Mouse (Mus musculus): ENCODE measurements around the gene Gm45062. TPM values are rescaled to one million over a fixed set of nuclear protein-coding genes. Genes with fewer than 3 reads are reported as not detected.

The Gm45062 gene
- total RNA-seq, 2 experiments from 2014 or later = 3.4 to 5.7 TPM

DNA sequence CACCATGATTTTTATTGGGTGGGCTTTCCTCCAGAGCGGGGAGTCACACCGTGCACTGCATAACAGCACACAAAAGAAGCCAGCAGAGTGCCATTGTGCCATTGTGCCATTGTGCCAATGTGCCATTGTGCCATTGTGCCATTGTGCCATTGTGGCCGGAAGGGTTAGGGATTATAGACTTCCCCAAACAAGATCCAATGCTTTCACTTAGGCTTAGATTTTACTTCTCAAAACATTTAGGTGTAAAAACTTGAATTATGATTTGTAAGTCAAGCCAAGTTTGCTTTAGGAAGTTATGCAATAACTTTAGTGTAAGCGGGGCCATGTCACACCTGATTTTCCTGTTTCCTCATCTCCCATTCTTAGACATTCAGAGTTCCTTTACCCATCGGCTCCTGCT, 156.6 kb downstream of the Gm45062 start:
- DNase-seq (ENCODE audit: low spot score in 2 of 2) = no peak

DNA sequence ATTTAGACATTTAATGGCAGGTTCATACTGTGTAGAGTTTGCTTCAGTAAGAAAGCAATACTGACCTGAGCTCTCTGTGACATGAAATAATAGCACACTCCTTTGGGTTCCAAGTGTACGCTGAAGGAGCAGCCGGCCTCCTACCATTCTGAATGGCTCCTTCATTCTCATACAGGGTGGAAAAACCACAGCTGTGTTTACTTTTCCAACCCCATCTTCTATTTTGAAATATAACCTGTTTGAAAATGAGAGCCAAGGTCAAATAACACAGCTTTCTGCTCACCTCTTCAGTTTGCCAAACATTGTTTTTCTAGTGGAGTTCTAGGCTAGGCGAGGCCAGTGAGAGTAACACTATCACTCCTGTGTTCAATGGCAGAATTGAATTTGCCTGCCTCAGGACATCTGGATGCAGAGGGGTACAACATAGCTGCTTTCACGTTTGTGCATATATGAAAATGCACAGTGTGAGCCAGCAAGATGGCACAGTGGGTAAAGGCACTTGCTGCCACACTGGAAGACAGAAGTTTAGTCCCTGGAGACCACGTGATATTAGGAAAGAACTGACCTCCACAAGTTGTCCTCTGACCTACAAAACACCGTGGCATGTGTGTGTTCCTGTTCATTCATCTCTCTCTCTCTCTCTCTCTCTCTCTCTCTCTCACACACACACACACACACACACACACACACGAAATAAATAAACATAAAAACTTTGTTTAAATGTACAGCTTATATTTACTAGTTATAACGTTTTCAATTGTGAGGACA, 157.7 kb downstream of the Gm45062 start:
- DNase-seq (ENCODE audit: low spot score in 2 of 2) = no peak

DNA sequence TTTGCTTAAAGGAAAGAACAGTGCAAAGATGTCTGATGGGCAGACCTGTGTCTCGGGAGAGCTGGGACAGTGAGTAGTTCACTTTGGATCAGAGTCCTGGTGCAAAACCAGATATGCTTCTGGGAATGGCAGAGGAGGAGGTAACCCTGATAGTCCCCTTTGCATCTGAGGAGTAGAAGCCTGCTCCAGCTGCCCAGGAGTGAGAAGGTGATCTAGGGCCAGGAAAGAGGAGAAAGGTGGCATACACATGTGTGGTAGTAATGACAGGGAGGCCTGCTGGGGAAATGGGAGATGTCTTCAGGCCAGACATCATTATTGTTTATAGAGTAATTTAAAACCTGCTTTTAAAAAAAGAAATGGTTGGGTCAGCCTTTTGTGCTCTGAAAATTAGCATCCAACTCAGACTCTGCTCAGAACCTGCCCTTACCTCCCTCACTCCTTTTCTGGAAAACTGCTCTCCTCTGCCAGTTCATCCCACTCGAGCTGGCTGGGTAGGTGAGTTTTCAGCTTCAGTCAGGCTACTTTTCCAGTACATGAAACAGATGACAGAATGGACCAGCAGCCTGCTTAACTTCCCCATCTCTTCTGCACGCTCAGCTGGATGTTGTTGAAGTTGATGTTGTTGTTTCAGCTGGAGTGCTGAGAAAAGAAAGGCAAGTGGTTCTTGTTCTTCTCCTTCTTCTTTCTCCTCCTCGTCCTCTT, 160.4 kb downstream of the Gm45062 start:
- no peak for DNase-seq (ENCODE audit: low spot score in 2 of 2)

DNA sequence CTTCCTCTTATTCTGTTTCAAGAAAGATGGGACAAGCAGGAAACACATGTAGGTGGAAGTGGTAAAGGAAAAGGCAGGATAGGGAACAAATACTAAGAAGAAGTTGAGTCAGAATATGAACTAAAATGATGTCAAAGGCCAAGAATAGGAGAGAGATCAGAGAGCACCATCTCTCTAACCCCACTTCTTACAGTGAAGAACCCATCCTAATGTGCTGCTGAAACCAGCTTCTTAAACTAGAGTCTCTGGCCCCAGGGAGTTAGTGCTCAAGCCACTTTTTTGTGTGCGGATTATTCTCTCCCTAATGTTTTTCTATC, 160.9 kb downstream of the Gm45062 start:
- DNase-seq (ENCODE audit: low spot score in 2 of 2) = no peak

DNA sequence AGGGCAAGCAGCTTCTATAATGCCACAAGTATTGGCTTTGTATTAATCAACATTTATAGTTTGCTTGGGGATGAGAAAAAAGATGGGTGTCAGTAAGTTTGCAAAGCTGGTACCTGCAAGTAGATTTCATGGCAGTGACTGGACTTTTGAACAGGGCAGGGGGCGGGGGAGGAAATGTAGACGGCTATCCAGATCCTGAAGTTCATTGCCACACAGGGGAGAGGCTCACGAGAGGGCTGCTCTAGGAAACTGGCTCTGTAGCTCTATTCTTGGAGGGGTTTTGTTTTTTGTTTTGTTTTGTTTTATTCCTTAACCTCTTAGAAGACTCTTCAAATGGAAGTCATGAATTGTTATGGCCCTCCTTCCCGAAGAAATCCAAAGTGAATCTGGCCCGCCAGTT, 162.2 kb downstream of the Gm45062 start:
- no peak for DNase-seq (ENCODE audit: low spot score in 2 of 2)

DNA sequence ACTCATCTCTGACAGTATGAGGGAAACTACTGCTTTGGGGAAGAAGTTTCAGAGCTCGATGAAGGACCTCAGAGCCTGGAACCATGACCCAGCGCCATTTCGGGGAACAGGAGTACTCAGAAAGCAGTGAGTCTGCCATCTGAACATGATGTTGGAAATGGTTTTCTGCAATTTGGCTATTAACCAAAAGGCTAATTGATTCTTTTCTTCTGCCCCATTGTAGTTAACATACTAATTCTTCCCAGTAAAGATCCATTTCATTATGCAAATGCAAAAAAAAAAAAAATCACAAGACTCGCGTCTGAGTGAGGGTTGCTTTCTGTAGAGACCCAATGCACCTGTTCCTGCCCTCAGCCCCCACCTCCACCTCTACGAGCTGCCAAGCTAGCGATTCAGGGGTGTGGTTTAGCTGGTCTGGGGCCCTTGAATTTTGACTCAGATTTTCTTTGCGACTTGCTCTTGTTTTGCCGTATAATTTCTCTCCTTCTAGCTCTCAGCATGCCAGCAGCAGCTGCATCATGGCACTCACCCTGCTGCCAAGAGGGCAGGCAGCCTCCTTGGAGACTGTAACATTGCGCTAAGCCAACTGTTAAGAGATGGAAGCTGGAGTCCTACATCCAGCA, 162.8 kb downstream of the Gm45062 start:
- peak in 1 of 2 experiments; percentile 38 for DNase-seq (ENCODE audit: low spot score in 2 of 2)

DNA sequence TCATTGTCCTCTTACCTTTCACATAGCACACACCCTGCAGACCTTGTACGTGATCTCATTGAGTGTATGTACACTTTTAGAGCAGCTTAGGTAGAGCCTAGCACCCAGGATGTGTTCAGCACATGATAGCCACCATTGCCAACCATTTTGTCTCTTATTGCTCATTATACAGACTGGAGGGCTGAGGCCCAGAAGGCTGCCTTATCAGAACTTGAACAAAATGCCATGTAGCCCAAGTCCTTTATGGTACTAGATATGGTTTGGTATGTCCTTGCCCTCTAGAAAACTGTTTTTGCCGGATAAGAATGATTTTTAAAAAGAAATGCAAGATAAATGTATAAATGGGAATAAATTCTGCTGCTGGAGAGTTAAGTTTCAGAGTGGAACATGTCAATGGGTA, 163.9 kb downstream of the Gm45062 start:
- DNase-seq (ENCODE audit: low spot score in 2 of 2) = no peak

DNA sequence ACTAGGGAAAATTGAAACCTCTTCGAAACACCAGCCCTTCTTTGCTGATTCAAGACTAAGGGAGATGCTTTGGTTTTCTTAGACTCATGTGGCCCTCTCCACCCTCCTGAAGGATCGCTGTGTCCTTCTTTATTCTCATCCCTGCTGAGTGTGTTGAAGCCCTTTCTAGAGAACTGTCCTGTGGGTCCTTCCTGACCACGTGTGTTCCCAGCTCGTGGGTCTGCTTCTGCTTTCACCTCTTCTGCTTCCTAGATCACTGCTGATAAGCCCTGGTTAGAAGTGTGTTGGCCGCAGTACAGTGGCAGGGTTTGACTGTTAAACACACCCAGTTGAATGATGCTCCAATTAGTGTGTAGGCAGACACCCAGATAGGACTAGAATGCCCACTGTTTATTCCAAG, 168.4 kb downstream of the Gm45062 start:
- no peak for DNase-seq (ENCODE audit: low spot score in 2 of 2)

DNA sequence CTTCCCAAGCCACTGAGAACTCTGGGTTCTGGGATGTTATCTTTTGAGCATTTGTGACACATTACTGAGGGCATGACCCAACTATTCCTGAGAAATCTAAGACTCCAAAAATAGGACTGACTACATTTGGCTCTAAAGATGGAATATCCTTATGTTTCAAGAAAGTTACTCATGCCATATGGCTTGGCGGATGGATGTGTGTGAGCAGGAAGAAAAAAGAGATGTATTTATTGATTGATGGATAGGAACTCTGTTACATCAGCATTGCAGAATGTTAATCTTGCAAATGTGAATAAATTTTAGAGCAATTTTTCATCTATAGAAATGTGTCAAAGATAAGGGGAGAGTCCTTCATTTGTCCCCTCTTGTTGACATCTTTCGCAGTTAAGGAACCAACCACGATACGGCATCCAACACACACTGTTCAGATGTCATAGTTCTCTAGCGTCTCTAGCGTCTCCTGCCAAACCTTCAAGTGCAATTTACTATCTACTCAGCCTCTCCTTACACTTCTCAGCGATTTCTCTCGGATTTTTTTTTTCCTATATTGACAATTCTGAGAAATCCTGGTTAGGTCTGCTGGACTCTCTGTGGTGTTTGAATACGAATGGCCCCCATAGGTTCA, 171.5 kb downstream of the Gm45062 start:
- DNase-seq (ENCODE audit: low spot score in 2 of 2) = peak in 1 of 2 experiments; percentile 43

DNA sequence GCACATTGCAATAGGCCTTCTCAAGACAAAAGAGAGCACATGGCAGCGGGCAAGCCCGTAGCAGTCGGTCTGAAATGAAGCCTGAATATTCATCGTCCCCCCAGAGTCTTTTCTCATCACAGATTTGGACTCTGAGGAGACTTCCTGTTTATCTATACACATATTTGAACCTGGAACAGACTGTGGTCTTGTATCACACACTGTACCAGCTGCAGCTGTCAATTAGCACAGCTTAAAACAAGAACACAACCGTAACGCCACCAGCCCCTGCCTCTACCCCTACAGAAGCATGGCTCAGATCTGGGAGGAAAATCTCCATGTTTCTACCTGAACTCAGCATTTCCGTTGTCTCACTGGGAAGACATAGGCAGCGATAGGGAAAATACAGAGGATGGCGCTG, 173.9 kb downstream of the Gm45062 start:
- no peak for DNase-seq (ENCODE audit: low spot score in 2 of 2)

DNA sequence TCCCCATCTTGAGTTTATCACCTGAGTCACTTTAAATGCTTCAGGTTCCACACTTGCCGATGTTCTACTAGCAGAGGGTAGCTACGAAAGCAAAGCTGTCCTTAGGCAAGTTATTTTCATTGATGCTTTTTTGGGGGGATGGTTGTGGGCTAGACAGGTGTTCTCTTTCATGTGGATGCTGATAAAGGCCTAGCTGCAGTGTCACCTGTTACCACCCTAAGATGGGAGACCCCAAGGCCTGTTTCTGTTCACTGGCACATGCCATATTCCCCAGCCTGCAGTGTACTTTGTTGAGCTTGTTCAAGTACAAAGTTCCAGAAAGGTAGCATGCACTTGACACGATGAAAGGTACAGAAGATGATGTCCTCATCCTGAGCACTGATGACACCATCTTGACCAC, 178.7 kb downstream of the Gm45062 start:
- DNase-seq (ENCODE audit: low spot score in 2 of 2) = no peak

DNA sequence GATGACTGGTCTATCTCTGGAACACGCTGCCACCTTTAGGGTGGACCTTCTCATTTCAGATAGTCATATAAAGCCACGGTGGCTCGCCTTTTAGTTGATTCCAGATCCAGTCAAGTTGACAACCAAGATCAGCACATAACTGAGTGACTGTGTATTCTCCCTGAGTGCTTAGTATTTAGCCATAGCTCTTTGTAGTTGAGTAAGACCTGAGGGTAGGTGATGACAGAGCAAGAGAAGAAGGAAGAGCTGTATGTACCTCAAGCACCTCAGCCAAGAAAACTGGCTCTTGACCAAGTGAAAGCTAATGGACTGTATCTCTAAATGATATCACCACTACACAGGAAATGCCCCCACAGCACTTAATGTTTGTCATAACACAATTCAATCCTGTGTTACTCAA, 182.6 kb downstream of the Gm45062 start:
- DNase-seq (ENCODE audit: low spot score in 2 of 2) = no peak

DNA sequence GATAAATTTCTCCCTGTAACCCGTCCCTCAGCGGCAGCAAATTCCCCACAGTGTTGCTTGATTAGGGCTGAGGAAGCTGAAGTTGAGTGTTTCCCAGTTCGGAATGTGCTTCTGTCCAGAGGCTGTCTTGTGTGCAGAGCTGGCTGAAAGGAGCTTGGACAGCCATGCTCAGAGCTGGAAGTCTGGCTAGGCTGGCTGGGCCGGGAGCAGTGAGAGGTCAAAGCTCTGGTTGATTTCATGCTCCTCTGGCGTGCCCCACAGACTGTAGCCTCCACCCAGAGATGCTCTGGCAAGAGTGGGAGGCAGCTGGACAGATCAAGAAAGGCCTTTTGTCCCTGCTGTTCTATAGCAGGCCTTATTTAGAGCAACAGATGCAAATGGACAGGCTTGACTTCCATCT, 187.5 kb downstream of the Gm45062 start:
- peak; percentile 28 to 46 for DNase-seq (ENCODE audit: low spot score in 2 of 2)

DNA sequence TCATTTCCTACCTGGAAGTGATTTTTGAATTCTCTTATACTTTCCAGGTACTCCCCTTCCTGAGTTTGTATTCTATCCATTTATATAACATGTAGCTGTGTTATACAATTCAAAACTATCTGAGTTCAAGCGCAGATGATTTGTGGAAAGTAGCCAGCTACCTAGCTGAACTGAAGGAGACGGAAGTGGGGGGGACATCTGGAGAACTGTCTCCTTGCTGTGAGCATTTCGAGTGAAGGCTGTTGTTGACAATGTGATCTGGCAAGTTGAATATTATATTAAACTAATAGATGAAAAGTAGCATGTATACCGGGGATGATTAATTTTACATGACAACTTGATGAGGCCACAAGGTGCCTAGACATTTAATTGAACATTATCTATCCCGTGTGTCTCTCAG, 196.3 kb downstream of the Gm45062 start:
- no peak for DNase-seq (ENCODE audit: low spot score in 2 of 2)

DNA sequence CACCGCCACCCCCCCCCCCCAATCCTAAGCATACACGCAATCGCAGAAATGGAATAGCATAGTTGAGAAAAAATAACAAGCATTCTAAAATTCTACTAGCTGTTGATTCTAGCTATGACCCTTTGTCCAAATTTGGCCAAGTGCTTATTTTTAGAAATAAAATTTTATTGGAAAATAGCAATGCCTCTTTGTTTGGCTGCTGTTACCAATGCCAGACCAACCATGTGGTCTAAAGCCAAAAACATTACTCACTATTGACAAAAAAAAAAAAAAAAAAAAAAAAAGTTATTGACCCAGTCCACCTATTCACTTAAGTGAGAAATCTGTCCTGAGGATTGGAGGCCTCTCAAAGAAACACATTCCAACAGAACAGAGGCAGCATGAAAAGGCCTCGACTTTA, 199.3 kb downstream of the Gm45062 start:
- DNase-seq (ENCODE audit: low spot score in 2 of 2) = no peak

DNA sequence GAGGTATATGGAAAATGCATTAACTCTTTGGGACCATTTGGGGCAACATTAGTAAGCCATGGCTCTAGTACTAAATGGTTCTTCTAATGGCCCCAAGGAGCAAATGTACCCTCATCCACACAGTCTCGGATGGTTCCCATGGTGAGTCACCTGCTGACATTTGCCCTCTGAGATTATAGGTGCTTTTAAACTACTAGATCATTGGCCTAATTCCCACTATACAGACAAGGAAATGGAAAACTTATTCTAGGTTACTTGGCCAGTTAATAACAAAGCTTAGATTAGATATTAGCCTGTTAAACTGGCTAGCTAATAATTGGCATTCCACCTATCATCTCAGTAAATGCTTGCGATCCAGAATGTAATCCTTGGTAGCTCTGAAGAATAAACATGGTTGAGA, 203.2 kb downstream of the Gm45062 start:
- DNase-seq (ENCODE audit: low spot score in 2 of 2) = no peak

DNA sequence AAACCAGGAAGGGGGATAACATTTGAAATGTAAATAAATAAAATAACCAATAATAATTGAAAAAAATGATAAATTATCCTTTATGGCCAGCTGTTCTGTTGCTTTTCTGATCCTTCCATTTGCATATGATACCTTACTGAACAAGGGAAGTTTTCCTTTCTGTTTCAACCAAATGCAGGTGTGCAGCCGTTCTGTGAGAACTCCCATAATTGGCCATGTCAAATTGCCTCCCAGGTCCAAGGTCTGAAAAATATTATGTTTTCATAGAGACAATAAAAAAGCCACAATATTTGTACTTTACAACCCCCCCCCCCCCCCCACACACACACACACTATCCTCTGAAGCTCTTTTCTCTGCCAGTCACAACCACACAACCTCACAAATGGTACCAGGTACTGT, 206.1 kb downstream of the Gm45062 start:
- no peak for DNase-seq (ENCODE audit: low spot score in 2 of 2)

DNA sequence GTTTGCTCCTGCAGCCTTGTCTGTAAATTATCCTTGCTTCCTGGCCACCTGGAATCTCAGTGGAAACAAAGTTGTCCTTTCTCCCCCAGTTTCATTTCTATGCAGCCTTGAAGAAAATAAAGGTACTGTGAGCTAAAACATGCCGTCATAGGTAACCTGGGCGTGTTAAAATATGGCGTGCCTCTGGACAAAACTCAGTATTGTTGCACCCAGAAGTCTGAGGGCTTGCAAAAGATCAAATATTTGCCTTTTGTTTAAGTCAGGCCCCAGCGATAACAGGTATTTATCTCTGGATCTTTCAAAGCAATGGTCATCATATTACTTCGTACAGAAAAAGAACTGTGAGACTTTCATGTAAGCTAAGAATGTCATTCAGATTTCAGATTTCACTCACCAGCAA, 206.7 kb downstream of the Gm45062 start:
- DNase-seq (ENCODE audit: low spot score in 2 of 2) = no peak

DNA sequence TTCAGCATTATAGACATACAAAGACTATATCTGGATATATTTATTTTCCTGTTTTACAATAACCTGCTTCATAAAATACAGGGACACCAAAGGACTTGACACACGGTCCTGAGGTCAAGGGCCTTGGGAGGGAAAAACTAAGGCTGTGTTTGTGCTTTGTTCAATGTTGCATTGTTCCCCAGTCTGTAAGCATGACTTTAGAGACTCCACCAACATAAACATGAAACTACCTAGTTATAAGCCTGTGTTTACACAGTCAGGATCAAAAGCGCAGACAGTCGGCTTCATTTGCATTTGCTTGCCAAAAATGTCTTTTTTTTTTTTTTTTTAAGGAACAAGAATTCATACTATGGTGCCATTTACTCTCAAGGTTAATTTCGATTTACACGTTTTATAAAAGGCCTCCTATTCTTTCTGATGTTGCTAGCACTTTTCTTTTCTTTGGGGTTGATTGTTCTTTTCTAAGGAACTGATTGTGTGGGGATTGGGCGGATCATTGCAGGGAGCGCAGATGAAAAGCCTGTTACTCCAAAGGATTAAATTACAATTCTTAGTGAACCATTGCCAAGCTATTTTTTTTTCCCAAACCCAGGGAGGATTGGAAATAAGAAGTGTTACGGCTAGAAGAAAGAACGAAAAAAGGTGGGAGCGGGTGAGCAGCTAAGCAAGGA, 208.6 kb downstream of the Gm45062 start:
- DNase-seq (ENCODE audit: low spot score in 2 of 2) = no peak

DNA sequence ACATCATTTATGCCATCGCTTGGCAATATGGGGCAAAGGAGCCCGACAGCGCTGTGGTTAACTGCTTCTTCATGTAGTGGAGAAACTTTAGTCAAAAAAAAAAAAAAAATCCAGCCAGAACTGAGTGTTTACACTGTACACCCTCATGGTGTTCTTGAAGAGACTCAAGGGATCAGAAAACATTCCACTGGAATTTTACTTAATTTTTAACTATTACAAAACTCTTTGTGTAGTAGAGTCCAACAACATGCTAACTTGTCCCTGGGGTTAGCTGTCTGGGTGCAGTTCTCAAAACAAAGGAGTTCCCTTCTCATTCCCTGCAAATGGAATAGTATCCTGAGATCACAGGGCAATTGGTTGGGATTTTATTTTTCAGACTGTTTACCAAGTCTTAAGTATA, 210.7 kb downstream of the Gm45062 start:
- no peak for DNase-seq (ENCODE audit: low spot score in 2 of 2)

DNA sequence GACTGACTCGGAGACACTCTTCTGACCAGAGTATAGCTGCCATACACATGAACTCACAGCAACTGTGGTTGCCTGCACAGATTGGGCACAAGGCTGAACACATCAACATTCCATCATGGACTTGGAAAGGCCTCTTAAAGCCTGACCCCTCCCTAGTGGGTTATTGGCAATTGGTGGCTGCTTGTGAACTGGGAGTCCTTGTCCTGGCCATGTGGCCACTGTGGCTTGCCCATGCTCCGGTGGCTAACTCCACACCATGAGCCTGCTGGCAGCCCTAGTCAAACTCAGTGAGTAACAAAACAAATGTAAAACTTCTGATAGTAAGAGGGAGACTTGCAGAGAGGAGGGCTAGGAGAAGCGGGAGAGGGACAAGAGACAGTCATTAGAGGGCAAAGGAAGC, 212.9 kb downstream of the Gm45062 start:
- DNase-seq (ENCODE audit: low spot score in 2 of 2) = no peak

DNA sequence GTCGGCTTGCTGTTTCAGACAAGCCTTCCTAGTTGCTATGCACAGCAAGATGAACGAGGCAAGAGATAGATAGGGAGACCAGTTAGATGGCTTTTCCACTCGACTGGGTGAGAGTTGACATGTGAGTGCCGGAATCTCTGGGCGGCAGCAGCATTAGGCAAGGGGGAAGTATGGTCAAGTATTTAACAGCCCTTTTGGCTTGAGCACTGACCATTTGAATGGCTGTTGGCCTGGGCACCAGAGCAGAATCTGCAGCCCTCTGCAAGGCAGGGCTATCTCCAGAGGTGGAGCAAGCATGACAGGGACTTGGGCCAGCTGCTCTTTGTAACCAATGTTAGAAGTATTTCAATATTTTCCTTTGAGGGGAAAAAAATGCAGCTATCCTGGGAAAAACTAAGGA, 213.7 kb downstream of the Gm45062 start:
- no peak for DNase-seq (ENCODE audit: low spot score in 2 of 2)
